Mouse (Mus musculus): Measurements from ENCODE around the gene Ssh1. TPM values are rescaled to one million over a fixed set of nuclear protein-coding genes. Genes with fewer than 3 reads are reported as not detected.

Gene Ssh1
- total RNA-seq (2023) = 10 to 100 TPM in 1 of 2 experiments, 1 to 10 TPM in 1; 9.9 to 11.7 TPM

DNA sequence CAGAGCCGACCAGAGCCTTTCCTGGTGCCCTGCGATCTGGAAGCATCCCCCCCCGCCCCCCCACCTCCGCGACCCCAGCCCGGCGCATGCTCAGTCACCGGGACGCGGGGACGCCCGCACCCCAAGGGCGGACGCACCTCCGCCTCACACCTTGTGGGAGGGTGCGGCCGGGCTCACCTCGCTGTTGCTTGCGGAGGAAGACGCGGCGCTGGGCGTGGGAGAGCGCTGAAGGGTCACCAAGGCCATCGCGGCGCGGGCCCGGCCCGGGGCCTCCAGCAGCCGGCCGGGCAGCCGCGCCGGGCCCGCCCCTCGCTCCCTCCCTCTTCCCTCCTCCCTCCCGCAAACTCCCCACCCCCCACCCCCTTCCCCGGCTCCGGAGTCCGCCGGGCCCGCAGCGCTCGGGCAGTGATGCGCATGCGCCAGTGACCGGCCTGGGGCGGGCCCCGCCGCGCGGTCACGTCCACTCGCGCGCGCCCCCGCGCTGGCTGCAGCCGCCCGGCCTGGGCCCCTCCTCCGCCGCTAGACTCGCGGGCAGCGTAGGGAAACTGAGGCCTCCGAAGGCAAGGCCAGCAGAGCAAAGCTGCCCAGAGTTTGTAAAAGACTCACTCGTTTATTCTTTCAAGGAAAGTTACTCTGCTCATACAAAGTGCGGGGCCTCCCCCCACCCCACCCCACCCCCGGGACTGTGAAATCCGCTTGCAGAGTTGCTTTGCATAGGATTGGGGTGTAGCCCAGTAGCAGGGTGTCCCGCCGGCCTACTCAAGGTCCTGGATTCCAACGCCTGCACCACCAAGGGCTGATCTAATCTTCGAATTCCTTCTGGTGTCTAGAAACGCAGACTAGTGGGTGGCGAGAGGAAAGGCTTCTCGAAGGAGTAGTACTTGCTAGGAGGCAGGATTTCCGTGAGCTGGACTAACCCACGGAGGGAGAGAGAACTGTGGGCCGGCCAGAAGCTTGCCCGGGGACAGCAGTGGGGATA lies at the start of gene Ssh1:
Gene Ssh1, minus strand, starts transcription at position 408 of the 979 bp plus-strand sequence.

DNA sequence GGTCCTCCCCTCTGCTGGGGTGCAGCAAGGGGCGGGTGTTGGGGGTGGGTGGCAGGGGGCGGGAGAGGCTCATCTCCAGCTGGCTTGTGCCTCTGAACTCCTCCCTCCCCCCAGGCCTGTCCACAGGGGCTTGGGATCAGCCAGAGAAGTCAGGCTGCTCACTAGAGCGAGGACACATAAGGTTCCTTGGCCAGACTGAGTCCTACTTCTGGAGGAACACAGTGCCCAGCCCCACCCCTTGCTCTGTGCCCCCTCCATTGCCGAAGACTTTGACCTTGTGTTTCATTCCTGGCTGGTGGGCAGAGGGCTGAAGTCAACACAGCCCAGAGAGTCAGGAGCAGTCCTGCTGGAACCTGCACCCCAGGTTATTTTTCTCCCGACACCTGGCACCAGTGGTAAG lies 9.8 kb upstream of the Ssh1 start, which contains the start of gene Dao:
Gene Dao, plus strand, starts transcription at position 162 of the 400 bp plus-strand sequence.

DNA sequence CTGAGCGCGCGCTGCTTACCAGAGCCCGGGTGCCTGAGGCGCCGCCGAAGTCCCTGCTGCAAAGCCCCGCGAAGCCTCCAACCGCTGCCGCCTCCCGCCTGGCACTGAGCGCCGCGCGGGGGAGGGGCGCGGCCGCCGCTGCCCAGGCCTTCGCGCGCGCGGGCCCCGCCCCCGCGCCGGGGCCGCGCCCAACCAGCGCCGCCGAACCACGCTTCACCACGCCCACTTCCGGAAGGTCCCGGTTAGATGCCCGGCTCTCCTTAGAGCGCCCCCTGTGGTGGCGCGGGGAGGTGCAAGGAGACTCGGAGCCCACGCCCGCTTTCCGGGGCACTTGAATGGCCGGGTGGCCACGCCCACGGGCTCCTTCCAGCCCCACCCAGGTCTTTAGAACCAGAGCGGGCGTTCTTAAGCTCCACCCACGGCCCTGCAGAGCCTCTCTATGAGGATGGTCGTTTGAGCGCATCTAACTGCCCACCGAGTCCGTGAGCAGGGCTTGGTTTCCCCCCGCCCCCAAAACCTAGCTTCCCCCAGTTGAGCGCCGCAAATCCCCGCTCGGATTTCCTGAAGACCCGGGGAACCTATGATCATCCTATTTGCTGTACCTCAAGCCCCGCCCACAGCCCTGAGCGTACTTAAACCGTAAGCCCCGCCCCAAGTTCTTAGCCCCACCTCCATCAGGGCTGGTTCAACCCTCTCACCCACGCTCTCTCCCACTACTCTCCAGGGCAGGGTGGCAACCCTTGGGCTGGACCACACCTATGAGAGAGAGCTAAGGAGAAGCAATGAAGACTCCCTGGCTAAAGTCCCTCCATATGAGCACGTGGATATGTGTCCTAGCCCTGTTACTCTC lies 84.9 kb downstream of the Ssh1 start, which contains the start of gene Coro1c:
Gene Coro1c, minus strand, starts transcription at position 167 of the 850 bp plus-strand sequence.

Other genes with a start within 250 kb of the Ssh1 start
- 10 to 100 TPM; 36.6 to 45.5 TPM for gene Sart3, start 221.4 kb downstream of the Ssh1 start, total RNA-seq (2023)
- 100 to 1,000 TPM in 1 of 2 experiments, 10 to 100 TPM in 1; 91.7 to 101 TPM for gene Iscu, start 221.1 kb downstream of the Ssh1 start, total RNA-seq (2023)
- gene Tmem119, start 193.4 kb downstream of the Ssh1 start, total RNA-seq (2023) = 1 to 10 TPM; 1.3 to 1.8 TPM
- 100 to 1,000 TPM; 446 to 450 TPM for gene Selplg, start 161.2 kb downstream of the Ssh1 start, total RNA-seq (2023)
- gene Coro1c, start 85.1 kb downstream of the Ssh1 start, total RNA-seq (2023) = 100 to 1,000 TPM in 1 of 2 experiments, 10 to 100 TPM in 1; 94.0 to 108 TPM
- gene Dao, start 9.8 kb upstream of the Ssh1 start, total RNA-seq (2023) = not detected
- gene Usp30, start 71.6 kb upstream of the Ssh1 start, total RNA-seq (2023) = 1 to 10 TPM; 8.3 TPM
- gene Svop, start 97.7 kb upstream of the Ssh1 start, total RNA-seq (2023) = not detected
- 1 to 10 TPM in 1 of 2 experiments, under 1 TPM in 1; 0.95 to 1.3 TPM for gene Alkbh2, start 134.3 kb upstream of the Ssh1 start, total RNA-seq (2023)
- gene Ung, start 136.5 kb upstream of the Ssh1 start, total RNA-seq (2023) = 1 to 10 TPM; 6.2 to 8.6 TPM
- 1 to 10 TPM; 2.8 to 3.6 TPM for gene Acacb, start 152.6 kb upstream of the Ssh1 start, total RNA-seq (2023)